Mouse (Mus musculus) limb, embryonic 12.5 days (tissue): ENCODE data around the gene Prkcg. TPM values are rescaled to one million over a fixed set of nuclear protein-coding genes. Genes with fewer than 3 reads are reported as not detected.

ENCODE experiments used
- ATAC-seq: fragments of 200-750 bp; cut with Nextera tagmentation; 2 replicates; pipeline ENCODE4 v1.8.0; 2017; ENCODE audit warnings: low read depth, moderate TSS enrichment; ENCODE audit not compliant: insufficient number of reproducible peaks, insufficient read depth, low FRiP score, low TSS enrichment
- H3K27ac ChIP-seq: fragments of 300-500 bp; sonication (generic); 2 replicates; pipeline ENCODE4 v1.5.1; 2016; ENCODE audit warnings: mild to moderate bottlenecking, moderate library complexity
- H3K27me3 ChIP-seq: fragments of 300-500 bp; sonication (generic); 2 replicates; pipeline ENCODE4 v1.6.1; 2016; ENCODE audit warnings: mild to moderate bottlenecking, moderate library complexity
- H3K36me3 ChIP-seq: fragments of 300-500 bp; sonication (generic); 2 replicates; pipeline ENCODE4 v1.6.1; 2016; ENCODE audit warnings: mild to moderate bottlenecking, moderate library complexity
- H3K4me1 ChIP-seq: fragments of 300-500 bp; sonication (generic); replicated peaks from 2 replicates; pipeline ENCODE4 v1.6.1; 2016
- H3K4me2 ChIP-seq: fragments of 300-500 bp; sonication (generic); 2 replicates; pipeline ENCODE4 v1.6.1; 2016; ENCODE audit warnings: mild to moderate bottlenecking, moderate library complexity
- H3K4me3 ChIP-seq: fragments of 300-500 bp; sonication (generic); replicated peaks from 2 replicates; pipeline ENCODE4 v1.5.1; 2016; ENCODE audit warnings: mild to moderate bottlenecking
- H3K9ac ChIP-seq: fragments of 300-500 bp; sonication (generic); replicated peaks from 2 replicates; pipeline ENCODE4 v1.6.1; 2016; ENCODE audit warnings: mild to moderate bottlenecking, moderate library complexity
- H3K9me3 ChIP-seq: fragments of 300-500 bp; sonication (generic); 2 replicates; pipeline ENCODE4 v1.6.1; 2016; ENCODE audit warnings: mild to moderate bottlenecking, moderate library complexity
- WGBS: fragments of 180-500 bp; shearing (Covaris S2); methylation state at CpG from one replicate; pipeline ENCODE4 v1.1.7; 2016; 5-methylcytosine and 5-hydroxymethylcytosine counted together
- polyA plus RNA-seq: library from polyadenylated mRNA; unstranded; fragments of >200 nt; fragmentation: Nextera tagmentation; extraction: Ambion mirVana; gene quantifications from 2 replicates; pipeline ENCODE4 v1.2.1, GENCODE M21; 2016

Gene Prkcg
- polyA plus RNA-seq, 1 experiment from 2014 or later: not detected

- Histone ChIP-seq H3K9ac (no peak overlapping the region), H3K4me3 (no peak overlapping the region), H3K27me3 (peaks cover 12% of the 10 kb centered on the region), H3K4me1 (peaks cover 21% of the 10 kb centered on the region), H3K9me3 (no peaks in the 10 kb centered on the region), H3K36me3 (no peaks in the 10 kb centered on the region), H3K4me2 (peak overlapping the region; percentile 37), H3K27ac (no peak overlapping the region)
- ATAC-seq: no peak
- WGBS: 20% methylated on average over 31 of the region's 31 CpGs
These were observed 41.0 kb downstream of the Prkcg start for GRCm38 (mm10) chr7:3329776-3330546.

DNA sequence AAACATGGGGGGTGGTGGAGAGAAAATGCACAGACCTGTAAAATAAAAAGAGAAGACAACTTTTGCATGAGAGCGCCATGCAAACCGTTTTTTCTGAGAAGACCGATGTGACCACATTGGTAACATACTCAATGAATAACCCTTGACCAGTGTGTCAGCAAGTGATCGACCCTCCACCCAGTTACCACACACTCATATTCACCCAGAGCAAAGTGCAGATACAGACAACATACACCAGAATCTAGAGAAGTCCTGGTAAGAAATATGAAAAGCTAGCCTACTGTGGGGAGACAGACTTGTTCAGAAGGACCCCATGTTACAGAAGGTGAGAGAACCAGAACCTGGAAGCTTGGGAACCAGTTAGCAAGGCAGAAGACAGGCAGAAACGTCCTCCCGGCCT lies 42.2 kb downstream of the Prkcg start:
- ATAC-seq: no peak; the same call in 1 of the 2 replicates
- no peak overlapping the region for H3K27ac ChIP-seq
- peaks cover 12% of the 10 kb centered on the region for H3K27me3 ChIP-seq
- no peaks in the 10 kb centered on the region for H3K9me3 ChIP-seq
- 47% methylated on average over 6 of the region's 6 CpGs for WGBS
- peak overlapping the region; percentile 23; the same call in 1 of the 2 replicates for H3K9ac ChIP-seq
- H3K4me3 ChIP-seq: peak overlapping the region; percentile 75
- peaks cover 21% of the 10 kb centered on the region for H3K4me1 ChIP-seq
- H3K36me3 ChIP-seq: no peaks in the 10 kb centered on the region
- peak overlapping the region; percentile 77 for H3K4me2 ChIP-seq

GRCm38 (mm10) chr7:3331581-3332223 lies 42.7 kb downstream of the Prkcg start:
- H3K4me2 ChIP-seq: peak overlapping the region; percentile 77
- H3K27me3 ChIP-seq: peaks cover 12% of the 10 kb centered on the region
- ATAC-seq: peak; percentile 93
- H3K36me3 ChIP-seq: peaks cover 5% of the 10 kb centered on the region
- H3K4me3 ChIP-seq: peak overlapping the region; percentile 75
- H3K9me3 ChIP-seq: no peaks in the 10 kb centered on the region
- H3K4me1 ChIP-seq: peaks cover 21% of the 10 kb centered on the region
- H3K9ac ChIP-seq: peak overlapping the region; percentile 45; the same call in 1 of the 2 replicates
- under 1% methylated on average over 26 of the region's 27 CpGs for WGBS
- H3K27ac ChIP-seq: peak overlapping the region; percentile 89

DNA sequence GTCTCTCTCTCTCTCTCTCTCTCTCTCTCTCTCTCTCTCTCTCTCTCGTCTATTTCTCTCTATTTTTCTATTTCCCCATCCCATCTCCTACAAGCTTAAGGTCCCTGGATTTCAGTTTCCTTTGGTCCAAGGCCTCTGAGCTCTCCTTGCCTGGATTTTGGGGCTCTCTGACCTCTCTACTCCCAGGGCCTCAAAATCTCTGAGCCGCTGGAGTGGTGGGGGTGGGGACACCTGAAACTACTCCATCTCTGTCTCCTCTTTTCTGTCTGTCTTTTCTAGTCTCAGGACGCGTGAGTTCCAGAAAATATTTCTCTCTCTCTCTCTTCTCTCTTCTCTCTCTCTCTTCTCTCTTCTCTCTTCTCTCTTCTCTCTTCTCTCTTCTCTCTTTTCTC lies 43.2 kb downstream of the Prkcg start:
- H3K9me3 ChIP-seq: no peaks in the 10 kb centered on the region
- peaks cover 12% of the 10 kb centered on the region for H3K27me3 ChIP-seq
- H3K4me2 ChIP-seq: peak overlapping the region; percentile 77
- H3K36me3 ChIP-seq: peaks cover 6% of the 10 kb centered on the region
- peak overlapping the region; percentile 75 for H3K4me3 ChIP-seq
- 0% methylated on average over 4 of the region's 4 CpGs for WGBS
- H3K4me1 ChIP-seq: peaks cover 21% of the 10 kb centered on the region
- peak overlapping the region; percentile 89 for H3K27ac ChIP-seq
- ATAC-seq: 0 out of 2 replicates have a peak, but pooled peaks have one; percentile 4
- peak overlapping the region; percentile 80; the same call in 1 of the 2 replicates for H3K9ac ChIP-seq

DNA sequence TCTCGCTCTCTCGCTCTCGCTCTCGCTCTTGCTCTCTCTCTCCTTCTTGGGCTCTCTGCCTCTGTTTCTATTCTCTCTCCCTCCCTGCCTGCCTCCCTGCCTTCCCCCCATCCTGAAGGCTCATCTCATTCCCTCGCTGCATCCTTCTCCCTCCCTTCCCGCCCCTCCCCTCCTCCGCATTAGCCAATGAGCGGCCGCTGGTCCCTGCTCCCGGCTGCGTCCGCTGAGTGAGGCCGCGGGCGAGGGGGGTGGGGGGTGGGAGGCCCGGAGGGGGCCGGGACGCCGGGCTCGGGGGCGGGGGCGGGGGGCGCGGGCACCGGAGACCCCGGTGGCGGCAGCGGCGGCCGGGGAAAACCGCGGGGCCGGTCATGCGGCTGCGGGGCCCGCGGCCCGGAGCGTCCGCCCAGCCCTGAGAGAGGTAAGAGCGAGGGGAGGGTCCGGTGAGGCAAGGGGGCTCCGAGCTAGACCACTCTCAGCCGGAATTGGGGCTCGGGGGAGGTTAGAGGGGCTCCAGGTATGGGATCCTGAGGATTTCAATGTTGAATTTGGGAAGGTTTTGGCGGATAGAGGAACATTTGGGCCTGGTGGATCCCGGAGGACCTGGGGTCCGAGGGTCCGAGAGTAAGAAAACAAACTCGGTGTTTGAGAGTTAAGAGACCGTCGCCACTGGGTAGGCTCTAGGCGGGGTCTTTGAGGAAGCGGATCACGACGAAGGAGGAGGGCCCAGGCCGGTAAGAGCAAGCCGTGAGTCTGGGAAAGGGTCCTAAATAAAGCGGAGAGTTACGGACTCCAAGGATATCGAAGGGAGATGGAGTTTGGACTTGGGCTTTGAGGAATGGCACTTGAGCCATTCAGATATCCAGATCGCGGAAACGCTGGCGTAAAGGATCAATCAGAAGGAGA lies 43.9 kb downstream of the Prkcg start, which contains the start of gene Cacng7:
Cacng7 (plus strand) TSS at position 337 of the 903 bp plus-strand sequence.
- H3K4me1 ChIP-seq: peaks cover 21% of the 10 kb centered on the region
- peak within 1 kb of the TSS; percentile 75 for H3K4me3 ChIP-seq
- under 1% methylated on average over 64 of the region's 65 CpGs for WGBS
- H3K36me3 ChIP-seq: peaks cover 12% of the 10 kb centered on the region
- no peak for ATAC-seq
- H3K27ac ChIP-seq: peak within 1 kb of the TSS; percentile 89
- peak within 1 kb of the TSS; percentile 77 for H3K4me2 ChIP-seq
- no peaks in the 10 kb centered on the region for H3K9me3 ChIP-seq
- peak within 1 kb of the TSS; percentile 80 for H3K9ac ChIP-seq
- peaks cover 12% of the 10 kb centered on the region for H3K27me3 ChIP-seq

DNA sequence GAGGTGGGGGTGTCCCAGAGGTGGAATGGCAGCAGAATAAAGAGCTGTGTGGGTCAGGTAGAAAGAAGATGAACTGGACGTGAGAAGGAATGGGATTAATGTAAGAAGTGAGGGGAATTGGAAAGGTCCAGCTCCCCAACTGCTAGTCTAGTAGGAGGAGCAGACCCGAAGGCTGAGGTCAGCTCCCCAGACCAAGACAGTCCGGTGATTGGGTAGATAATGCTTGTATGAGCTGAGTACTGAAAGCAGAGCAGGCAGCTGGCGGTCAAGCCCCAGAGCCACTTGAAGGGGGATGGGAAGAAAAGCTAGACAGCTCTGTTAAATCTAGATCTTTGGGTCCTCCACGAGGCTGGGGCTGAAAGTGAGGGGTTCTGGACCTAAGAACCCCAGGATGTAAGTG lies 44.6 kb downstream of the Prkcg start:
- Histone ChIP-seq H3K4me3 (peak overlapping the region; percentile 75), H3K4me1 (peaks cover 21% of the 10 kb centered on the region), H3K9ac (peak overlapping the region; percentile 80), H3K36me3 (peaks cover 17% of the 10 kb centered on the region), H3K4me2 (peak overlapping the region; percentile 77), H3K27me3 (peaks cover 12% of the 10 kb centered on the region), H3K9me3 (no peaks in the 10 kb centered on the region), H3K27ac (peak overlapping the region; percentile 89; the same call in 1 of the 2 replicates)
- WGBS: 12% methylated on average over 5 of the region's 5 CpGs
- ATAC-seq: no peak

DNA sequence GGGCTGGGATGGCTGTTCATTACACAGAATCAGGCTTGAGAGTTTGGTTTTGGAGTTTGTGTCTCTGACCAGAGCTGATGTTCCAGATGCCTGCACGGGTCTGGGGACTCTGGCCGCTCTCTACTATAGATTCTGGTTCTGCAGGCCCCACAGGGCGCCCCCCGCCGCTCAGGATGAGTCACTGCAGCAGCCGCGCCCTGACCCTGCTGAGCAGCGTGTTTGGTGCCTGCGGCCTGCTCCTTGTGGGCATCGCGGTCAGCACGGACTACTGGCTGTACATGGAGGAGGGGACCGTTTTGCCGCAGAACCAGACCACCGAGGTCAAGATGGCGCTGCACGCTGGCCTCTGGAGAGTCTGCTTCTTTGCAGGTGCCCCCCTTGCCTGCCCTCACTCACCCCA lies 47.4 kb downstream of the Prkcg start:
- 62% methylated on average over 17 of the region's 17 CpGs for WGBS
- H3K9ac ChIP-seq: no peak overlapping the region

DNA sequence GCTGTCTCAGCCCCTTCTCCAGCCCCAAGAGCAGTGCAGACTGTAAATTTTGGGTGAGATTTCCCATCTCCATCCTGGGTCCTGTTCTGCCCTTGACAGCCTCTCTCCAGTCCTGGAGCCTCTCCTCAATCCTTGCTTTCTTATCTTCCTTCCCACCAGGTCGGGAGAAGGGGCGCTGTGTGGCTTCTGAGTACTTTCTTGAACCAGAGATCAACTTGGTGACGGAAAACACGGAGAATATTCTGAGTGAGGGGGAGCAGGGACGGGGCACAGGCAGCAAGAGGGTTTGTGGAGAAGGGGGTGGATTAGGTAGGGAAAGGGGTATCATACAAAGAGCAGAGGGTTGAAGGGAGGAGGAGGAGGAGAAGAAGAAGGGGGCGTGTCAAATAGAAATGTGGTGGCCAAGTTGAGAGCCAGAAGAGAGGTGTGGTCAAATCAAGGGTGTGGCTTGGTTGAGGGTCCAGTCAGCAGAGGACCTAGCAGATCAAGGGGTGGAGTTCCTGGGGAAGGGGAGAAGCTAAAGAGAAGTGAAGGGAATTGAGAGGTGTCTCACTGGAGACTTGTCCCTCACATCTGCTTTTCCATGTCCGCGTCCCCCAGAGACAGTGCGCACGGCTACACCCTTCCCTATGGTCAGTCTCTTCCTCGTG lies 49.4 kb downstream of the Prkcg start:
- H3K9ac ChIP-seq: no peak overlapping the region
- no peaks in the 10 kb centered on the region for H3K9me3 ChIP-seq
- no peak for ATAC-seq
- no peaks in the 10 kb centered on the region for H3K27me3 ChIP-seq
- no peak overlapping the region for H3K27ac ChIP-seq
- no peak overlapping the region for H3K4me3 ChIP-seq
- peaks cover 55% of the 10 kb centered on the region for H3K36me3 ChIP-seq
- no peak overlapping the region for H3K4me2 ChIP-seq
- H3K4me1 ChIP-seq: peaks cover 9% of the 10 kb centered on the region
- 82% methylated on average over 11 of the region's 11 CpGs for WGBS

More for the DNA sequence above, 47.4 kb downstream of the Prkcg start:
- Histone ChIP-seq H3K9me3 (no peaks in the 10 kb centered on the region), H3K27ac (no peak overlapping the region), H3K27me3 (no peaks in the 10 kb centered on the region), H3K4me2 (no peak overlapping the region), H3K4me3 (no peak overlapping the region), H3K36me3 (peaks cover 41% of the 10 kb centered on the region), H3K4me1 (peaks cover 9% of the 10 kb centered on the region)
- no peak for ATAC-seq

GRCm38 (mm10) chr7:3339010-3339409 lies 50.0 kb downstream of the Prkcg start:
- 92% methylated on average over 11 of the region's 11 CpGs for WGBS
- peaks cover 4% of the 10 kb centered on the region for H3K4me1 ChIP-seq
- no peaks in the 10 kb centered on the region for H3K27me3 ChIP-seq
- H3K4me3 ChIP-seq: no peak overlapping the region
- peaks cover 61% of the 10 kb centered on the region for H3K36me3 ChIP-seq
- ATAC-seq: no peak
- no peak overlapping the region for H3K4me2 ChIP-seq
- H3K9ac ChIP-seq: no peak overlapping the region
- H3K27ac ChIP-seq: no peak overlapping the region
- H3K9me3 ChIP-seq: no peaks in the 10 kb centered on the region

- WGBS: 84% methylated on average over 3 of the region's 3 CpGs
- peaks cover 81% of the 10 kb centered on the region for H3K36me3 ChIP-seq
- H3K4me1 ChIP-seq: no peaks in the 10 kb centered on the region
- ATAC-seq: no peak
- H3K9me3 ChIP-seq: no peaks in the 10 kb centered on the region
- H3K27ac ChIP-seq: no peak overlapping the region
- H3K27me3 ChIP-seq: no peaks in the 10 kb centered on the region
- H3K9ac ChIP-seq: no peak overlapping the region
- no peak overlapping the region for H3K4me2 ChIP-seq
- H3K4me3 ChIP-seq: no peak overlapping the region
These were observed 54.9 kb downstream of the Prkcg start for GRCm38 (mm10) chr7:3343861-3344260.
